Mouse (Mus musculus) CD8-positive naive resting alpha-beta T cell, adult 57 days (primary cell): Measurements from ENCODE around the gene Acot8. TPM values are rescaled to one million over a fixed set of nuclear protein-coding genes. Genes with fewer than 3 reads are reported as not detected.

Source experiments
- total RNA-seq: library from RNA; stranded (reverse); gene quantifications from one replicate; pipeline ENCODE4 v1.2.4, GENCODE M21; 2023

The Acot8 gene
- 60.3 TPM for total RNA-seq

DNA sequence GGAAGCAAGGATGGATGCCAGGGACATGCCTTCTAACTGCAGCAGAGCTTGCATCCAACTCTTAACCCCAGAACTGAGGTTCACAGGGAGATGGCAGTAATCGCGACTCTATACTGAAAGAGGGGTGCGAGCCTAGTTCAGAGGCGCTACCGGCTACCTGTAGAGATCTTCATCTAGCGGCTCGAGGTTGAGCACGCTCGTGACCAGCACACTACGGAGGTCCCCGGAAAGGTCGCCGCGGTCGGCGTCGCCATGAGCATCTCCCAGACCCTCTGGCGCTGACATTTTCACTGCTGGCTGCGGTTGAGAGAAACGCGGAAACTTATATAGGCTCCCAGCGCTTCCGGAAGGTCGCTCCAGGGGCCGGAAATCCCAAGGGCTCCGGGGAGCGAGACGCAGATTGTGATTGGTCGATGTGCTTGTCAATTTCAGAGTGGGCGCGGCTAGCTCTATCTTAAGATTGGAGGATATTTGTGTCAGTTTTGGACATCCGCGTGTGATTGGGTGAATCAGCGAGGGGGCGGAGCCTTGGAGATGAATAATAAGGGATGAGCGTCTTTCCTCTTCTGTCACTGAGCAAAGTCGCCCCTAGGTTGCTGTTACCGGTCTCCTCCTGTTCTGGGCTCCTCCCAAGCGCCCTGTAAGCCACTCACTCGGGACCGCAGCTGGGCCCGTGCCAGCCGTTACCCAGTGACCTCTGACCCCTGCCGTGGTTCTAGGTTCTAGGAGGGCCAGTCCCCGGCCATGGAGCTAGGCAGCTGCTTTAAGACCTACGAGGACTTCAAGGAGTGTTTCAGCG lies at the start of gene Acot8, which contains the start of gene Zswim3:
Gene Acot8 (minus strand): TSS at position 350 of the 799 bp plus-strand sequence.
Gene Zswim3 (plus strand): TSS at position 566 of the 799 bp plus-strand sequence.

DNA sequence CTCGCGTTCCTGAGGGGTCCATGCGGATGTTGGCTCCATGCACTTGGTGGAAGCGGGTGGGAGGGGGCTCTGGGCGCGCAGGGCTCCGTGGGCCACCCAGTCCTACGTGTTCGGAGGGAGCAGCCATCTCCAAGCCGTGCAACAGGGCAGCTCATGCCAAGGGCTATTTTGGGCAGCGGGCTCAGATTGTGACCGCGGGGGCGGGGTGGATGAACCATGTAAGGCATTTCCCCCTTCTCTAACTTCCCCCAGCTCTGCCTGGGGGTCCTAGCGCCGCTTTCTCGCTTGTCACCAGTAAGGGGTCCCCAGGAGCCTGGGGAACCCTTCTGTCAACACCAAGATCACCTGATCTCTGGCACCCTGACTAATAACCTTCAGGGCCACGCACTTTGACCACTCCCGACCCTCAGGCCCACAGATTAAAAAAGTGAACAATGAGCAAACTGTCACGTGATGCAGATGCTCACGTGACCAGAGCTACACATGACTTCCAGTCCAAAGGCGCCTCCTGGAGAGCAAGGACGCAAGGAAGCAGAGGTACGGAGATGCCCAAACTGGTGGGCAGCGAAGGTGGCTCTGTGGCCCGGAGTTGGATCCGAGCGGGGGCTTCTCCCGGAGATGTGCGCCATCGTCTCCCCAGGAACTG lies 28.8 kb upstream of the Acot8 start, which contains the start of gene Neurl2:
Gene Neurl2 (minus strand): TSS at position 143 of the 646 bp plus-strand sequence.

DNA sequence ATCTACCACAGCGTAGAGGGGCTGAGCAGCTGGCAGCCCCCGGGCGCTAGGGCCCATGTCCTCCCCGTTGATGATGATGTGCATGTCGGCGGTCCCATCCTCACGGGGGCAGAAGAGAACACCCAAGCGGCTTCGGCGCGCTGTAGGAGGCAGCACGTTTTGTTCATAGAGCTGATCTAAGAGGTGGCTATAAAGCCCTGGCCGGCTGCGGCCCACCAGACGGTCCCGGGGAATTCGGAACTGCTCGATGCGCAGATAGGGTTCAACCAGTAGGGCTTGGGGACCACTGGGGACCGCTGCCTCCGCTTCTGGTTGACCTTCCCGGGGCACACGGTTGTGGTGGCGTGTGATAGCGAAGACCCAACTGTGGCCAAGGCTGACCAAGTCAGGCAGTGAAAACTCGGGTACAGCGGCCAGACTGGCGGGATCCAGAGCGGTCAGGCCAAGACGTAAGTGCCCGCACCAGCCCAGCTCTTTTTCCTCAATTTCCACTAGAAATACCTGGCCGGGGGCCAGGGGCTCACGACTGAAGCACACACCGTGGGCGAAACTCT lies 28.1 kb upstream of the Acot8 start, which contains the start of gene Ctsa:
Gene Ctsa (plus strand): TSS at position 126 of the 554 bp plus-strand sequence.

DNA sequence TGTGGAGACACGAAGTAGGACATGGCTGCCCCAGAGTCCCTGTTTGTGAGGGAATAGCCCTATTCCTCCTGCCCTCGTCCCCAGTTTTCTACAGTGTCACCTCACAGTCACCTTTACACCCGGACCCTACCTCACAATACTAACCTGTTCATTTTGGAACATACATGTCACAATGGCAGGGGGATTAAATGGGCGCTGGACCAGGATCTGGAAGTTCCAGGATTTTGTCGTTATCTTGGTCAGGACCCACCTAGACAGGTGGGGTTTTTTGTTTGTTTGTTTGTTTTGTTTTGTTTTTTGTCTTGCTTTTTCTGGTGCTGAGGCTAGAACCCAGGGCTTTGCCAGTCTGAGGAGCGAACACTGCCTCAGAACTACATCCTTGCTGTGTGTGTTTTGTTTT lies 23.8 kb upstream of the Acot8 start, which contains the start of gene Spata25:
Gene Spata25 (minus strand): TSS at position 101 of the 400 bp plus-strand sequence.

DNA sequence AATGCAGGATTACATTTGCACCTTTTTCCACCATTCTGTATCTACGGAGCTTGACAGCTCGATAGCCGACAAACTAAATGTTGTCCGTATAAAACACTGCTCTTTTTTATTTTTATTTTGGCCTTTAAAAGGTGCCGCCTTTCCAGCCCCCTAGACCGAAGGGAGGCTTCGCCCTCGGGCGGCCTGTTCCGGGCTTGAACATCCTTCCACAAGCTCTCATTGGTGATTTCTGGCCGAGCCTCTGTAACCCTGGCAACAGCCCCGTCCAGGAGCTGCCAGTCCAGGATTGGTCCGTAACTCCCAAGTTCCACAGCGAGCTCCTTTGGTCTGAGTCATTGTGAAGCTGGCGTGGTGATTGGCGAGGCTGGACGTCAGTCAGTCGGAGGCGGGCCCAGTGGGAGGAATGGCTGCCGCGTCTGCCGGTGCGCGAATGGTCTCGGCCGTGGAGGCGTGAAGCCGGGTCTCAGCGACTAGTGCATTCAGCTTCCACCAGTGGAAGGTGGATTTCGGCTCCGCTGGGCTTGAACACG lies 18.0 kb upstream of the Acot8 start, which contains the start of gene Zswim1:
Gene Zswim1 (plus strand): TSS at position 51 of the 530 bp plus-strand sequence.

DNA sequence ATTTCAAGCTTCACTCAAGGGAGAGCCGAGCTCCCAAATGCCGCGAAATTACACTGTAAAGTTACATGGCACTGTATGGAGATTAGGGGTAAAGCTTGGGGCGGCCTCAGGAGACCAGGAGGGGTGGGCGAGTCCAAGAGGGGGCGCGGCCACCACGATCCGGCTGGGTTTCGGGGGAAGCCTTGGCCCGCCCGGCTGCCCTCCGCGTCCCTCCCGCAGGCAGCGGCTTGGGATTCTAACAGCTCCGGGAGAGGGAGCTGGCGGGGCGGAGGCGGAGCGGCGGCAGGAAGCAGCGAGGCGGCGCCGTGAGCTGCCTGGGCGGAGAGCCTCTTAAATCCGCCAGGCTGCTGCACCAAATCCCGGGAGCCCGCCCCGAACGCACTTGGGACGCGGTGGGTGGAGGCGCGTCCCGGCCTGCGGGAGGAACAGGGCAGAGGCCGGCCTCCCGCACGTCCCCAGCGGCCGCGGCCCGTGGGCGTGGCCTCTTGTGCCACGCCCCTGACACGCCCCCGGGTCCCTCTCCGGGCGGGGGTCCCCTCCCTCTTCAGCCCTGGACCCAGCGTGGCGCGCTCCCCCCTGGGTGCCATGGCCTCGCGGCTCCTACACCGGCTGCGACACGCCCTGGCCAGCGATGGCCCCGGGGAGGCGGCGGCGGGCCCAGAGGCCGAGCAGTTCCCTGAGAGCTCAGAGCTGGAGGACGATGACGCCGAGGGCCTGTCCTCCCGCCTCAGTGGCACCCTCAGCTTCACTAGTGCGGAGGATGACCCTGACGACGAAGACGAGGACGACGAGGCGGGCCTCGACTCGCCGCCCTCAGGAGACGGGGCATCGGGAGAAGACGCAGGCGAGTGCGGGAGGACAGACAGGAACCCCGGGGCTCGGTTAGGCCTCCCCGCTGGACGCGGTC lies 18.9 kb downstream of the Acot8 start, which contains the start of gene Snx21:
Gene Snx21 (plus strand): TSS at position 343 of the 907 bp plus-strand sequence.

DNA sequence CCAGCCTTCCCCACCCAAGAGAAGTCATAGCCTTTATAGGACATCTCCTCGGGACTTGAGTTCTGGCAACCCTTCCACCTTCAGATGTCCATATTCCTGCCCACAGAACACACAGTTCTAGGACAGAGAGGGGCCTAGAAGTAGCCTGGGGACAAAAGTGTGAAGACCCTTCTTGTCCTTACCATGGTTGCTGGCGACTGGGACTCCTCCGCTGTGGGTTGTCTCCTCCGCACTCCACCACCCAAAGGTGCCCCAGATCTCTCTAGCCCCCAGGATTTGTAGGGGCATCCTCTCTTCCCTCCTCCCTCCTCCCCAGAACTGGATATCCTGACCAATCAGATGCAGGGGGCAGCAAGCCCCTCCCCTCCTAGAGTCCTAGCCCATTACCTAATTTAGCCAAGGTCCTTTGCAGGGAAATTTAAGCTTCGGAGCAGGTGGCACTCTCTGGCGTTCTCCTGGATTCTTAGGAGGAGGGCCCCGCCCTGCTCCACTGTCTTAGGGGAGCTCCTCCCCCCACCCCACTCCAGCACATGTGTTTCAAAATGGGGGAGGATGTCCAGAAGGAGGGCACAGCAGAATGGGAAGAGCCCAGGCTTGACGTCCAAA lies 25.1 kb downstream of the Acot8 start, which contains the start of gene Tnnc2:
Gene Tnnc2 (minus strand): TSS at position 487 of the 606 bp plus-strand sequence.

DNA sequence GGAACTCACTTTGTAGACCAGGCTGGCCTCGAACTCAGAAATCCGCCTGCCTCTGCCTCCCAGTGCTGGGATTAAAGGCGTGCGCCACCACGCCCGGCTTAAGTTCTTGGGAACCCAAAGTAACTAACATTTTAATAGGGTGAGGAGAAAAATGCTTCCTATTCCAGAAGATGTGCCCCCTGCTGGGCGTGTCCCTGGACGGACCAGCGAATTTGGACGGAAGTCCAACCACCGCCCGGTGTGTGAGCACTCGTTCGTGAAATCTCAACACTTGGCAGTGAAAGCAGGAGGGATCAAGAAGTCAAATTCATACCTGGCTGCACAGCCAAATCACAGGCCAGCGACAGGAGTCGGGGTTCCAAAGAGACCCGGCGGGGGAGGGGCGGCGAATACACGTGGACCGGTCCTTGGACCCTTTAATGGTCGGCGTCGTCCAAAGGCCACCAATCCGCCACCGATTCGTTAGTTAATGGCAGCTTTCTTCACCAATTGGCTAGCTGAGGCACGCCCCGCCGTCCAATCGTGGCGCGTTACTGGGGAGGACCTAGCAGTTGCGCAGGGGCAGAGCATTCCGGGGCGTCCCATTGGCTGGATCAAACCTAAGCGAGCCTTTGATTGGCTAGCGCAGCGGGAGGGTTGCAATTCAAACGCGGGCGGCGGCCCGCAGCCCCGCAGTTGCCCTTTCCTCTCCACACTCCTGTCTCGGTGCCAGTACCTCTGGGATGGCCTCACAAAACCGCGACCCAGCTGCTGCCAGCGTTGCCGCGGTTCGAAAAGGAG lies 35.2 kb downstream of the Acot8 start, which contains the start of gene Ube2c:
Gene Ube2c (plus strand): TSS at position 641 of the 780 bp plus-strand sequence.

DNA sequence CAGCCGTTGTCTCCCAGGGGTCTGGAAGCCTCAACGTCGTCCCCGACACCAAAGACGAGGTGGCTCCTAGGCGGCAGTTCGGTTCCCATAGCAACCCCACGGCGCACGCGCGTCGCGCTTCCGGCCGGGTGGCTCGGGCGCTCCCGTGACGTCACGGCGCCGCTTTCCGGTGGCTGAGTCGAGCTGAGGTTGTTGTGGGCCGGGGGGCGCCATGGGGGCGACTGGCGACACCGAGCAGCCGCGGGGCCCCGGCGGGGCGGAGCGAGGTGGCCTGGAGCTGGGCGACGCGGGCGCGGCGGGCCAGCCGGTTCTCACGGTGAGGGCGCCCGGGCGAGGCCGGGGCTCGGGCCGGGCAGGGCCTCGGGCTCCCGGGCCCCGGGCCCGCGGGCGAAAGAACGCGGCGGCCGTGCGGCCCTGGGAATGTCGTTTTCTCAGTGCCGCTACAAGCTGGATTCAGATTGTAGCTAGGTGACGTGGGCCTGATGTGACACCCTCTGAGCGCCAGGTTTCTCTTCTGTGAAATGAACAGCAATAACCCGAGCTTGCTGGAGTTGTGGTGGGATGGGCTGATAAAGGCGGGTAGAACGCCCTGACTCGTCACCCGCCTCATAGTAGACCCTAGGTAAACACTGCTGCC lies 58.7 kb downstream of the Acot8 start, which contains the start of the genes Wfdc3 and Dnttip1:
Gene Wfdc3 (minus strand): TSS at position 89 of the 637 bp plus-strand sequence.
Gene Dnttip1 (plus strand): TSS at position 141 of the 637 bp plus-strand sequence.

Other genes starting within 250 kb of the Acot8 start
- not detected for gene Wfdc2, start 242.5 kb downstream of the Acot8 start, total RNA-seq
- not detected for gene Spint3, start 231.4 kb downstream of the Acot8 start, total RNA-seq
- gene Wfdc6a, start 219.4 kb downstream of the Acot8 start, total RNA-seq: not detected
- not detected for gene Eppin, start 211.3 kb downstream of the Acot8 start, total RNA-seq
- gene Wfdc6b, start 191.4 kb downstream of the Acot8 start, total RNA-seq: not detected
- gene Wfdc8, start 191.3 kb downstream of the Acot8 start, total RNA-seq: not detected
- gene Wfdc16, start 166.1 kb downstream of the Acot8 start, total RNA-seq: not detected
- gene Wfdc10, start 148.8 kb downstream of the Acot8 start, total RNA-seq: not detected
- gene Wfdc9, start 148.3 kb downstream of the Acot8 start, total RNA-seq: not detected
- gene Wfdc11, start 130.8 kb downstream of the Acot8 start, total RNA-seq: not detected
- gene Wfdc13, start 119.8 kb downstream of the Acot8 start, total RNA-seq: not detected
- gene Spint4, start 106.4 kb downstream of the Acot8 start, total RNA-seq: not detected
- gene Spint5, start 89.6 kb downstream of the Acot8 start, total RNA-seq: not detected
- not detected for gene Wfdc3, start 59.0 kb downstream of the Acot8 start, total RNA-seq
- gene Dnttip1, start 58.9 kb downstream of the Acot8 start, total RNA-seq: 43.0 TPM
- gene Ube2c, start 35.0 kb downstream of the Acot8 start, total RNA-seq: not detected
- gene Tnnc2, start 24.9 kb downstream of the Acot8 start, total RNA-seq: not detected
- 0.70 TPM for gene Snx21, start 19.1 kb downstream of the Acot8 start, total RNA-seq
- gene Zswim3, start 216 bp upstream of the Acot8 start, total RNA-seq: 3.5 TPM
- 7.7 TPM for gene Zswim1, start 17.8 kb upstream of the Acot8 start, total RNA-seq
- gene Spata25, start 23.7 kb upstream of the Acot8 start, total RNA-seq: not detected
- gene Ctsa, start 28.0 kb upstream of the Acot8 start, total RNA-seq: 133 TPM
- 1.7 TPM for gene Neurl2, start 28.6 kb upstream of the Acot8 start, total RNA-seq
- gene Pltp, start 52.8 kb upstream of the Acot8 start, total RNA-seq: 5.5 TPM
- 117 TPM for gene Pcif1, start 74.4 kb upstream of the Acot8 start, total RNA-seq
- gene Zfp335, start 106.9 kb upstream of the Acot8 start, total RNA-seq: 54.1 TPM
- 1.3 TPM for gene Mmp9, start 135.9 kb upstream of the Acot8 start, total RNA-seq
- gene Slc12a5, start 155.9 kb upstream of the Acot8 start, total RNA-seq: 0.46 TPM
- gene Ncoa5, start 230.0 kb upstream of the Acot8 start, total RNA-seq: 44.8 TPM